Mouse (Mus musculus) hindbrain, embryonic 16.5 days (tissue): ENCODE data around the gene A030003K21Rik. TPM values are rescaled to one million over a fixed set of nuclear protein-coding genes. Genes with fewer than 3 reads are reported as not detected.
"Not testable (repeated sequence)": the region's sequence is repeated elsewhere in the genome, so short reads cannot be mapped to it uniquely, and the experiment has no call there.

Experiments
- ATAC-seq: fragments of 200-750 bp; cut with Nextera tagmentation; 2 replicates; pipeline ENCODE4 v1.8.0; 2017; ENCODE audit warnings: moderate TSS enrichment, moderate library complexity
- H3K27ac ChIP-seq: fragments of 300-500 bp; sonication (generic); 2 replicates; pipeline ENCODE4 v1.5.1; 2014; ENCODE audit warnings: low read depth, mild to moderate bottlenecking, control low read depth, low read length, moderate library complexity
- H3K27me3 ChIP-seq: fragments of 300-500 bp; sonication (generic); replicated peaks from 2 replicates; pipeline ENCODE4 v1.6.1; 2014; ENCODE audit warnings: low read length; ENCODE audit not compliant: control insufficient read depth, insufficient read depth
- H3K36me3 ChIP-seq: fragments of 300-500 bp; sonication (generic); 2 replicates; pipeline ENCODE4 v1.6.1; 2014; ENCODE audit warnings: mild to moderate bottlenecking, low read length, moderate library complexity, mixed read lengths; ENCODE audit not compliant: control insufficient read depth, insufficient read depth
- H3K4me1 ChIP-seq: fragments of 300-500 bp; sonication (generic); 2 replicates; pipeline ENCODE4 v1.6.1; 2014; ENCODE audit warnings: low read depth, low read length; ENCODE audit not compliant: control insufficient read depth, insufficient read depth
- H3K4me2 ChIP-seq: fragments of 300-500 bp; sonication (generic); 2 replicates; pipeline ENCODE4 v1.6.1; 2014; ENCODE audit warnings: mild to moderate bottlenecking, low read length, control low read depth, moderate library complexity
- H3K4me3 ChIP-seq: fragments of 300-500 bp; sonication (generic); 2 replicates; pipeline ENCODE4 v1.5.1; 2014; ENCODE audit warnings: mild to moderate bottlenecking, low read length, control low read depth, moderate library complexity
- H3K9ac ChIP-seq: fragments of 300-500 bp; sonication (generic); 2 replicates; pipeline ENCODE4 v1.6.1; 2014; ENCODE audit warnings: low read depth, mild to moderate bottlenecking, control low read depth, low read length, moderate library complexity
- H3K9me3 ChIP-seq: fragments of 300-500 bp; sonication (generic); 2 replicates; pipeline ENCODE4 v1.6.1; 2014; ENCODE audit warnings: mild to moderate bottlenecking, low read length, moderate library complexity; ENCODE audit not compliant: control insufficient read depth
- WGBS: fragments of 180-500 bp; shearing (Covaris S2); extraction: QIAGEN DNeasy Blood & Tissue Kit; methylation state at CpG from one replicate; pipeline ENCODE4 v1.1.7; 2014; 5-methylcytosine and 5-hydroxymethylcytosine counted together
- polyA plus RNA-seq: library from polyadenylated mRNA; unstranded; fragments of >200 nt; fragmentation: Nextera tagmentation; extraction: Ambion mirVana; gene quantifications from 2 replicates; pipeline ENCODE4 v1.2.1, GENCODE M21; 2015

A030003K21Rik gene
- polyA plus RNA-seq, 1 experiment from 2014 or later = not detected

DNA sequence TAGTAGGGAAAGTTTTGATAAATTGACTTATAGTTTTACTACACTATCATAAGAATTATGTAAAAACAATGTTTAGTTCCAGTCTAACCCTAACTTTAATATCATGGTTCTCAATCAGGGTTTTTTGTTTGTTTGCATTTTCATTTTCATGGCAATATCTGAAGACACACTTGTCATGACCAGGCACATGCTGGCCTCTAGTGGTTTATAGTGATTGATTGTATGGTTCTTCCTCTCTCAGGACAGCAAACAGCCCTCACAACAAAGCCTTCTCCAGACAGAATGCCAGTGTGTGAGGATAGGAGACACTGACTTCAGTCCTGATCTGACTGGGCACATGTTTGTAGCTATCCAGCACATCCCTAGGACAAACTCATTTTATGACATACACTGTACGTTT, 30.1 kb upstream of the A030003K21Rik start:
- Histone ChIP-seq H3K4me1 (no peaks in the 10 kb centered on the region), H3K36me3 (no peaks in the 10 kb centered on the region), H3K27me3 (no peaks in the 10 kb centered on the region), H3K27ac (no peak overlapping the region), H3K4me2 (no peak overlapping the region), H3K4me3 (no peak overlapping the region), H3K9ac (no peak overlapping the region), H3K9me3 (no peaks in the 10 kb centered on the region)
- 87% methylated on average over 1 of the region's 1 CpGs for WGBS
- ATAC-seq = no peak

DNA sequence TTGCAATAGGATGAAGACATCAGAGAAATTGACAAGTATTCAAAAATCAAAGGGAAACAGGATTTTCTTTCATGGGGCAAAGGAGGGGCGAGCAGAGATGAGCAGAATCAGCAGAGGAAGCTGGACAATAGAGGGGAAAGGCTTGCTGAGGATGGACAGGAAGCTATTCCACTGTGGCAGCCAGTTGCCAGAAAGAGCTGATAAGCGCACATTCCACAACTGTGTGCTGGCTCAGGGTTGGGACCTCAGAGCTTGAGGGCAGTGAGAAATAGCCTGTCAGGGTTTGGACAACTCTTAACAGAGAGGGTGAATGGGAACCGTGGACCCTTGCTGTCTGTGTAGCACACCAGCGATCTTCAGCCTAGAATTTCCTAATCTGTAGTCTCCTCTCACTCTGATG, 28.9 kb upstream of the A030003K21Rik start:
- H3K4me2 ChIP-seq = no peak overlapping the region
- no peaks in the 10 kb centered on the region for H3K9me3 ChIP-seq
- H3K27ac ChIP-seq = no peak overlapping the region
- no peaks in the 10 kb centered on the region for H3K4me1 ChIP-seq
- H3K9ac ChIP-seq = no peak overlapping the region
- no peak overlapping the region for H3K4me3 ChIP-seq
- no peaks in the 10 kb centered on the region for H3K36me3 ChIP-seq
- 60% methylated on average over 4 of the region's 4 CpGs for WGBS
- no peaks in the 10 kb centered on the region for H3K27me3 ChIP-seq
- no peak for ATAC-seq

DNA sequence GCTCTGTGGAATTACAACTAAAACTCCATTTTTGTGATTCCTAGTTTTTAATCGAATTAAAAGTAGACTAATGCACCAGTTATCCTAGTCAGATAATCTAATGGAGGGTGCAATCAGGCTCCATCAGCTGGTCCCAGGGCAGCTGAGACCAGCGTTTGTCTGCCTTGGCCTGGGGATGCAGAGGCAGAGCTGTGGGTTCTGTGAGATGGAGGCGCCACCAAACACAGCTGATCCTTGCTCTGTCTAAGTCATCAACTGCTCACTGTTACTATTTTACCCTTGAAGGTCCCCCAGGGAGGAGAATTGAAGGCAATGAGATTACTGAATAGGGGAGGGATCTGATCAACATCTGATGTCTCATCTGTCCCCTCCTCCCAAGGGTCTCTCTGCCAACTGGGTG, 23.2 kb upstream of the A030003K21Rik start:
- H3K36me3 ChIP-seq = no peaks in the 10 kb centered on the region
- H3K27ac ChIP-seq = no peak overlapping the region
- no peak for ATAC-seq
- no peak overlapping the region for H3K4me2 ChIP-seq
- no peak overlapping the region for H3K4me3 ChIP-seq
- no peak overlapping the region for H3K9ac ChIP-seq
- 58% methylated on average over 3 of the region's 3 CpGs for WGBS
- H3K27me3 ChIP-seq = no peaks in the 10 kb centered on the region
- no peaks in the 10 kb centered on the region for H3K4me1 ChIP-seq
- peaks cover 3% of the 10 kb centered on the region; the same call in 1 of the 2 replicates for H3K9me3 ChIP-seq

DNA sequence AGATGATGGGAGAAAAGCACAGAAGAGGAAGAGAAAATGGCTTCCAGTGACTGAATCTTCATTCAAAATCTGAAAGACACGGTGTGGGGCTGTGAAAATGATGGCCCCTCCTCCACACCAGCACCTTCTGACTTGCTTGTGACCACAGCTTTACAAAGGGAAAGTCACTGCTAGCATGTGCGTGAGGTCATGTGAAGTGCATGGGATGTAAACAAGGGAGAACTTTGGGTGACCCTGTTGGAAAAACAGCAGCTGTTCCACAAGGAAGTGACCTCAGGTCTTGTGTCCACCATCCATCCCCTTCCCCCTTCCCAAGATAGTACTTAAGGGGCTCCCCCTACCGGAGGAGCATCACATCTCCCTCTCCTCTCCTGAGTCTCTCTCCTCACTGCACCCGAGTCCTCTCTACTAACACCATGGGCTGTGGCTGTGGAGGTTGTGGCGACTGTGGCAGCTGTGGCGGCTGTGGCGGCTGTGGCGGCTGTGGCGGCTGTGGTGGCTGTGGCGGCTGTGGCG, 16.7 kb upstream of the A030003K21Rik start, which contains the start of gene Gm47955:
Gene Gm47955, plus strand, starts transcription at position 417 of the 516 bp plus-strand sequence.
- 92% methylated on average over 11 of the region's 11 CpGs for WGBS
- no peak for ATAC-seq
- Histone ChIP-seq H3K4me1 (no peaks in the 10 kb centered on the region), H3K27ac (no peak within 1 kb of the TSS), H3K4me2 (no peak within 1 kb of the TSS), H3K27me3 (no peaks in the 10 kb centered on the region), H3K9ac (no peak within 1 kb of the TSS), H3K36me3 (no peaks in the 10 kb centered on the region), H3K4me3 (no peak within 1 kb of the TSS), H3K9me3 (peaks cover 3% of the 10 kb centered on the region; the same call in 1 of the 2 replicates)

DNA sequence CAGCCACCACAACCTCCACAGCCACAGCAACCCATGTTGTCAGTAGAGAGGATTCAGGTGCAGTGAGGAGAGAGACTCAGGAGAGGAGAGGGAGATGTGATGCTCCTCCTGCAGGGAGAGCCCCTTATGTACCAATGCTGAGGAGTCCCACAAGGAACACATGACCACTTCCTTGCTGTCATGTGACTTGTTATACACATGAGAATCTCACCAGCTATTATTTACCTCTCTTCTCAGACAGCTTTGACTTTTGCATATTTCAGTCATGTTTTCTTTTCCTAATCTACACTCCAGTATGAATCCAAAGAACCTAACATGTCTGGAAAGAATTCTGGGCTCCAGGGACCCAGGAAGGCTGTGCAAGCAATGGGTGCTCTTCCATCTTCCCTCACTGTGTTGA, 12.7 kb upstream of the A030003K21Rik start, which contains the start of gene Gm7544:
Gene Gm7544, minus strand, starts transcription at position 101 of the 400 bp plus-strand sequence.
- H3K4me2 ChIP-seq, H3K9me3 ChIP-seq, H3K36me3 ChIP-seq, H3K4me3 ChIP-seq, H3K27me3 ChIP-seq, H3K4me1 ChIP-seq, H3K9ac ChIP-seq, ATAC-seq, H3K27ac ChIP-seq: not testable (repeated sequence)

DNA sequence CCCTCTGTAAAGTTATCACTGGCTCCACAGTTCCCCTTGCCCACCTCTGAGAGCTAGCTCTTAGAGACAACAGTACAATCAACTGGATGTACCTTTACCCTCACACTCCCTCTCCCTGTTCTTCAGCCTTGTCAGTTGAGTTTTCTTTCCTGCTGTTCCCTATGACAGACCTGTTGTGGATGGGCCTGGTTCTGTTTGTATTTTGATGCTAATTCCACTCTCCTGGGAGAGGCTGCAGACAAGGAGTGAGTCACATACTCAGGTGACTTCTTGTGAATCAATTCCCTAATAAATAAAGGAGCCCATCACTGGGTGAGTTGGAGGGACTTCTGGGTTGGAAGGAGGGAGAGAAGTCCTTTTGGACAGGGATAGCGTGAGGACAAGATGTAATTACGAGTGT, 5.4 kb upstream of the A030003K21Rik start:
- H3K4me3 ChIP-seq = no peak overlapping the region
- H3K4me1 ChIP-seq = no peaks in the 10 kb centered on the region
- no peak overlapping the region for H3K27ac ChIP-seq
- WGBS = 88% methylated on average over 2 of the region's 2 CpGs
- no peaks in the 10 kb centered on the region for H3K27me3 ChIP-seq
- no peak overlapping the region for H3K9ac ChIP-seq
- no peak for ATAC-seq
- no peak overlapping the region for H3K4me2 ChIP-seq
- H3K9me3 ChIP-seq = no peaks in the 10 kb centered on the region
- no peaks in the 10 kb centered on the region for H3K36me3 ChIP-seq

DNA sequence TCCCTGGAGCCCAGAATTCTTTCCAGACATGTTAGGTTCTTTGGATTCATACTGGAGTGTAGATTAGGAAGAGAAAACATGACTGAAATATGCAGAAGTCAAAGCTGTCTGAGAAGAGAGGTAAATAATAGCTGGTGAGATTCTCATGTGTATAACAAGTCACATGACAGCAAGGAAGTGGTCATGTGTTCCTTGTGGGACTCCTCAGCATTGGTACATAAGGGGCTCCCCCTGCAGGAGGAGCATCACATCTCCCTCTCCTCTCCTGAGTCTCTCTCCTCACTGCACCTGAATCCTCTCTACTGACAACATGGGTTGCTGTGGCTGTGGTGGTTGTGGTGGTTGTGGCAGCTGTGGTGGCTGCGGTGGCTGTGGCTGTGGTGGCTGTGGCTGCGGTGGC, 2.8 kb upstream of the A030003K21Rik start:
- H3K4me1 ChIP-seq, H3K36me3 ChIP-seq, ATAC-seq, H3K4me3 ChIP-seq, H3K9ac ChIP-seq, H3K27ac ChIP-seq, H3K9me3 ChIP-seq, H3K27me3 ChIP-seq, H3K4me2 ChIP-seq: not testable (repeated sequence)
- WGBS = 100% methylated on average over 2 of the region's 2 CpGs

DNA sequence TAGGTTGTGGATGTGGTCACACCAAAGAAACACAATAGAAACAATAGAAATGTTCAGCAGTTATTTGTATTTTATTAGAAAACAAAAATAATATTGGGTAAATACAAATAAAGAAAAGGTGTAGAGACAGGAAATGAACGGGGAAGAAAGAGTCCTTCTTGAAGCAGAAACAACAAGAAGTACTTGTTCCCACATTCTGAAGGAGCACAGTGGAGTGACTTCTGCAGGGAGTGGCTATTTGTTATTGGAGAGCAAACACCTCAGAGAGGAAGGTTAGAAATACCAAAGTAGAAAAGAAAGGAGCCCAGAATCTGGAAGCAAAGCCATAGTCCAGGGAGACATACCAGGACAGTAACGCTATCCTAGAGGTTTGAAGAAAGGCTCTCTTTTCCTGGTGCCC, 683 bp downstream of the A030003K21Rik start:
- not testable (repeated sequence) for H3K9ac ChIP-seq, H3K27ac ChIP-seq, H3K4me1 ChIP-seq, H3K9me3 ChIP-seq, ATAC-seq, H3K4me2 ChIP-seq, H3K27me3 ChIP-seq, H3K4me3 ChIP-seq, H3K36me3 ChIP-seq
- 91% methylated on average over 1 of the region's 2 CpGs for WGBS

DNA sequence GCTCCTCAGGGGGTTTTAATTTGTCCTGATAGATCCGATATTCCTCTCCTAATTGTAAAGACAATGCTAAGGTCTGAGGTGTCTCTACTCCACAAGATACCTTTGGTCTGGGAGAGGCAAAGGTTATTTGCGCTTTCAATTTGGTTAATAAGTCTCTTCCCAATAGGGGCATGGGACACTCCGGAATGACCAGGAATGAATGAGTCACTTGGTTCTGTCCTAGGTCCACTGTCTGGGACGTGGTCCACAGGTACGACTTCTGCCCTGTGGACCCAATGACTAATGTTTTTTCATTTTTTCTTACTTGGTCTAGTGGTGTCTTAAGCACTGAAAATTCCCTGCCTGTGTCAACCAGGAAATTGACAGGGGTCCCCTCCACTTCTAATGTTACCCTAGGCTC, 4.5 kb downstream of the A030003K21Rik start:
- Histone ChIP-seq H3K9ac (no peak overlapping the region), H3K4me2 (no peak overlapping the region), H3K9me3 (peaks cover 8% of the 10 kb centered on the region; the same call in 1 of the 2 replicates), H3K4me3 (no peak overlapping the region), H3K36me3 (no peaks in the 10 kb centered on the region), H3K27me3 (no peaks in the 10 kb centered on the region), H3K27ac (no peak overlapping the region), H3K4me1 (no peaks in the 10 kb centered on the region)
- WGBS = 95% methylated on average over 5 of the region's 5 CpGs
- ATAC-seq = no peak

DNA sequence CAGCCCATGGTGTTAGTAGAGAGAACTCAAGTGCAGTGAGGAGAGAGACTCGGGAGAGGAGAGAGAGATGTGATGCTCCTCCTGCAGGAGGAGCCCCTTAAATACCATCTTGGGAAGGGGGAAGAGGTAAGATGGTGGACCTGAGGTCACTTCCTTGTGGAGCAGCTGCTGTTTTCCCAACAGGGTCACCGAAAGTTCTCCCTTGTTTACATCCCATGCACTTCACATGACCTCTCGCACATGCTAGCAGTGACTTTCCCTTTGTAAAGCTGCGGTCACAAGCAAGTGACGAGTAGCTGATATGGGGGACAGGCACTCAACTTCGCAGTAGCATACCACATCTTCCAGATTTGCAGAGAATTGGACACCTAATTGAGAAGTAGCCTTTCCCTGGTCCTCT, 11.9 kb downstream of the A030003K21Rik start, which contains the start of gene Gm6217:
Gene Gm6217, minus strand, starts transcription at position 74 of the 400 bp plus-strand sequence.
- H3K36me3 ChIP-seq, H3K4me1 ChIP-seq, H3K9ac ChIP-seq, ATAC-seq, H3K4me2 ChIP-seq, H3K27ac ChIP-seq, H3K4me3 ChIP-seq, H3K9me3 ChIP-seq, H3K27me3 ChIP-seq: not testable (repeated sequence)
- no CpG with 5 or more reads among the region's 6 CpGs for WGBS
